Mouse (Mus musculus) liver, postnatal 0 days (tissue): ENCODE results near the gene Pax2. TPM values are rescaled to one million over a fixed set of nuclear protein-coding genes. Genes with fewer than 3 reads are reported as not detected.

Experiments used
- ATAC-seq: fragments of 200-750 bp; cut with Nextera tagmentation; 2 replicates; pipeline ENCODE4 v1.8.0; 2017; ENCODE audit warnings: mild to moderate bottlenecking, moderate library complexity
- DNase-seq: peaks from one replicate; pipeline ENCODE4 v3.0.0-alpha.2; 2016
- H3K27ac ChIP-seq: fragments of 300-500 bp; sonication (generic); 2 replicates; pipeline ENCODE4 v1.5.1; 2014; ENCODE audit warnings: antibody characterized with exemption, moderate library complexity, mild to moderate bottlenecking, low read depth
- H3K27me3 ChIP-seq: fragments of 300-500 bp; sonication (generic); 2 replicates; pipeline ENCODE4 v1.6.1; 2014; ENCODE audit warnings: low read length, control low read depth, mixed read lengths; ENCODE audit not compliant: insufficient read depth
- H3K36me3 ChIP-seq: fragments of 300-500 bp; sonication (generic); replicated peaks from 2 replicates; pipeline ENCODE4 v1.6.1; 2014; ENCODE audit warnings: mild to moderate bottlenecking, control low read depth, low read length, moderate library complexity, mixed read lengths; ENCODE audit not compliant: insufficient read depth
- H3K4me1 ChIP-seq: fragments of 300-500 bp; sonication (generic); 2 replicates; pipeline ENCODE4 v1.6.1; 2014; ENCODE audit warnings: antibody characterized with exemption, mild to moderate bottlenecking, control low read depth; ENCODE audit not compliant: insufficient read depth
- H3K4me2 ChIP-seq: fragments of 300-500 bp; sonication (generic); 2 replicates; pipeline ENCODE4 v1.6.1; 2014; ENCODE audit warnings: low read depth, mild to moderate bottlenecking, low read length, moderate library complexity, mixed read lengths
- H3K4me3 ChIP-seq: fragments of 300-500 bp; sonication (generic); 2 replicates; pipeline ENCODE4 v1.5.1; 2014; ENCODE audit warnings: low read depth, low read length
- H3K9ac ChIP-seq: fragments of 300-500 bp; sonication (generic); replicated peaks from 2 replicates; pipeline ENCODE4 v1.6.1; 2014; ENCODE audit warnings: mild to moderate bottlenecking, moderate library complexity
- H3K9me3 ChIP-seq: fragments of 300-500 bp; sonication (generic); 2 replicates; pipeline ENCODE4 v1.6.1; 2016; ENCODE audit warnings: mild to moderate bottlenecking, control low read depth, low read length, mixed read lengths
- CTCF ChIP-seq: sonication (generic); IDR thresholded peaks from 2 replicates; pipeline ENCODE4 v1.5.1; 2016; ENCODE audit warnings: antibody characterized with exemption, low read depth
- EP300 ChIP-seq: IDR thresholded peaks from 2 replicates; pipeline ENCODE4 v1.6.1; 2016; ENCODE audit warnings: antibody characterized with exemption, low read depth, mild to moderate bottlenecking
- WGBS: fragments of 180-500 bp; shearing (Covaris S2); extraction: QIAGEN DNeasy Blood & Tissue Kit; methylation state at CpG from one replicate; pipeline ENCODE4 v1.1.7; 2014; ENCODE audit not compliant: insufficient replicate concordance; 5-methylcytosine and 5-hydroxymethylcytosine counted together
- polyA plus RNA-seq: library from polyadenylated mRNA; unstranded; fragments of >200 nt; fragmentation: Nextera tagmentation; extraction: Ambion mirVana; gene quantifications from 2 replicates; pipeline ENCODE4 v1.2.1, GENCODE M21; 2015

Pax2 gene
- polyA plus RNA-seq, 1 experiment from 2014 or later, result not detected

DNA sequence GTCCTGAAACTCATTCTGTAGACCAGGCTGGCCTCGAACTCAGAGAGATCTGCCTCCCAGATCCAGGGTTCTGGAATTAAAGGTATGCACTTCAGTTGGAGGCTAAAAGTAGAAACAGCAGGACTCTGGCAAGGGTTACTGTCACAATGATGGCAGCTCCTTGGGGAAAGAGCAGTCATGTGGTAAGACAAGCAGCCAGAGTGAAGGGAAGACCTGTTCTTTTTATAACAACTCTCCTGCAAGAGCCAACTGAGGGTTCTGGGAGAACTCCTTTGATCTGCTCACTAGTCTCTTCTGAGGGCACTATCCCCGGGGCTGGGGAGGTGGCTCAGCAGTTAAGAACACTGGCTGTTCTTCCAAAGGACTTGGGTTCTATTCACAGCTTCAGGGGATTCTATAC, 112.9 kb downstream of the Pax2 start:
- no peaks in the 10 kb centered on the region for H3K4me1 ChIP-seq
- H3K27ac ChIP-seq, result no peak overlapping the region
- H3K4me2 ChIP-seq, result no peak overlapping the region
- H3K36me3 ChIP-seq, result no peaks in the 10 kb centered on the region
- DNase-seq, result peak; percentile 8
- WGBS, result 33% methylated on average over 2 of the region's 2 CpGs
- TF ChIP-seq EP300, result no peak
- ATAC-seq, result no peak
- no peak overlapping the region for H3K9ac ChIP-seq
- H3K9me3 ChIP-seq, result no peaks in the 10 kb centered on the region
- H3K4me3 ChIP-seq, result no peak overlapping the region
- peaks cover 6% of the 10 kb centered on the region; the same call in 1 of the 2 replicates for H3K27me3 ChIP-seq

- TF ChIP-seq EP300 (no peak), CTCF (no peak)
- 66% methylated on average over 15 of the region's 15 CpGs for WGBS
- H3K27me3 ChIP-seq, result 0 out of 2 replicates have a peak, but pooled peaks cover 7% of the 10 kb centered on the region
- DNase-seq (no peak), ATAC-seq (no peak)
- no peaks in the 10 kb centered on the region for H3K4me1 ChIP-seq
- H3K9me3 ChIP-seq, result no peaks in the 10 kb centered on the region
- H3K4me2 ChIP-seq, result no peak overlapping the region
- no peak overlapping the region for H3K27ac ChIP-seq
- no peaks in the 10 kb centered on the region for H3K36me3 ChIP-seq
- no peak overlapping the region for H3K4me3 ChIP-seq
- no peak overlapping the region for H3K9ac ChIP-seq
Observed at GRCm38 (mm10) chr19:44874186-44874898, 118.5 kb downstream of the Pax2 start.

GRCm38 (mm10) chr19:44874928-44875327, 119.1 kb downstream of the Pax2 start:
- H3K9me3 ChIP-seq, result no peaks in the 10 kb centered on the region
- no peaks in the 10 kb centered on the region for H3K4me1 ChIP-seq
- WGBS, result 26% methylated on average over 6 of the region's 6 CpGs
- no peak overlapping the region for H3K9ac ChIP-seq
- no peak overlapping the region for H3K4me3 ChIP-seq
- H3K36me3 ChIP-seq, result no peaks in the 10 kb centered on the region
- TF ChIP-seq EP300 (no peak), CTCF (no peak)
- DNase-seq, result no peak
- no peak for ATAC-seq
- H3K27me3 ChIP-seq, result 0 out of 2 replicates have a peak, but pooled peaks cover 7% of the 10 kb centered on the region
- no peak overlapping the region for H3K27ac ChIP-seq
- no peak overlapping the region for H3K4me2 ChIP-seq

DNA sequence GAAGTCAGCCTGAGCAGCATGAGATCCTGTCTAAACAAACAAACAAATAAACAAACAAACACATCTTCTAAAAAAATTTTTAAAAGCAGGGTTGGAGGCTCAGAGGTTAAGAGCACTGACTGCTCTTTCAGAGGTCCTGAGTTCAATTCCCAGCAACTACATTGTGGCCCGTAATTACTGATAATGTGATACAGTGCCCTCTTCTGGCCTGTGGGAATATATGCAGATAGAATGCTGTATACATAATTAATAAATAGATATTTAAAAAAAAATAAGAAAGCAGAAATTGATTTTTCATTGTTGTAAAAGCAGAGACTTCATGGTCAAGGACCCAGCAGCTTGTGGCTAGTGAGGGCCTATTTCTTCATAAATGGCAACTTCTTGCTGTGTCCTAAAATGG, 119.9 kb downstream of the Pax2 start:
- Histone ChIP-seq H3K36me3 (no peaks in the 10 kb centered on the region), H3K27ac (no peak overlapping the region), H3K4me3 (no peak overlapping the region), H3K9me3 (no peaks in the 10 kb centered on the region), H3K27me3 (peaks cover 14% of the 10 kb centered on the region; the same call in 1 of the 2 replicates), H3K4me1 (no peaks in the 10 kb centered on the region), H3K4me2 (no peak overlapping the region), H3K9ac (no peak overlapping the region)
- WGBS, result 55% methylated on average over 1 of the region's 1 CpGs
- TF ChIP-seq EP300 (no peak), CTCF (no peak)
- no peak for ATAC-seq
- DNase-seq, result no peak

- WGBS, result 76% methylated on average over 7 of the region's 7 CpGs
- ATAC-seq, result no peak
- H3K4me3 ChIP-seq, result no peak overlapping the region
- H3K27me3 ChIP-seq, result peaks cover 19% of the 10 kb centered on the region
- H3K4me2 ChIP-seq, result no peak overlapping the region
- H3K9ac ChIP-seq, result no peak overlapping the region
- no peaks in the 10 kb centered on the region for H3K4me1 ChIP-seq
- DNase-seq, result no peak
- no peak overlapping the region for H3K27ac ChIP-seq
- no peaks in the 10 kb centered on the region for H3K9me3 ChIP-seq
- no peaks in the 10 kb centered on the region for H3K36me3 ChIP-seq
- TF ChIP-seq EP300 (no peak), CTCF (no peak)
Observed at GRCm38 (mm10) chr19:44876529-44876928, 120.7 kb downstream of the Pax2 start.

- 2% methylated on average over 30 of the region's 31 CpGs for WGBS
- H3K27me3 ChIP-seq, result peaks cover 52% of the 10 kb centered on the region
- DNase-seq (no peak), ATAC-seq (no peak)
- no peaks in the 10 kb centered on the region for H3K4me1 ChIP-seq
- no peaks in the 10 kb centered on the region for H3K36me3 ChIP-seq
- no peaks in the 10 kb centered on the region for H3K9me3 ChIP-seq
- TF ChIP-seq EP300 (no peak), CTCF (no peak)
- H3K9ac ChIP-seq, result no peak overlapping the region; the same call in 1 of the 2 replicates
- peak overlapping the region; percentile 36; the same call in 1 of the 2 replicates for H3K4me2 ChIP-seq
- H3K27ac ChIP-seq, result no peak overlapping the region
- peak overlapping the region; percentile 9; the same call in 1 of the 2 replicates for H3K4me3 ChIP-seq
Observed at GRCm38 (mm10) chr19:44882552-44883024, 126.7 kb downstream of the Pax2 start.
